Mouse (Mus musculus): ENCODE measurements around the gene Tubgcp6. TPM values are rescaled to one million over a fixed set of nuclear protein-coding genes. Genes with fewer than 3 reads are reported as not detected.

The Tubgcp6 gene
- polyA plus RNA-seq, 1 experiment from 2014 or later, result 9.3 TPM

DNA sequence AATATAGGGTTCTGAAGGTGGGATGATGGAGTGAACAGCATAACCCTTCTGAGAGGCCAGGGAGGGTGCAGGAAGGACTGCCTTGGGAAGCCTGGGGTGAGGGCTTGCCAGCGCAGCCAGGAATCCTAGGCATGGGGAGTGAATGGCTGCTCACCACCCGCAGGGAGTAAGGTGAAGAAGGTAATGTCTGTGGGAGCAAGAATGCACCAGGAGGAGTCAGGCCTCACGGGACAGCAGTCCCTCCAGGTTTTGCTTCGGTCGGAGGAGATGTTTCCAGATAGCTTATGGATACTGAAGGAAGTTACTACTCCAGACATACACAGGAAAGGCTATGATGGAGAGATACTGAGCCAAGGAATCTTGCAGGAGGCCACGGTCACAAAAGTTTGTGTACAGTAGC, 64.2 kb downstream of the Tubgcp6 start:
- H3K4me1 ChIP-seq (ENCODE audit: control insufficient read depth, insufficient read depth, low read length), result peaks cover 4% of the 10 kb centered on the region; the same call in 1 of the 2 replicates
- no peak overlapping the region for H3K9ac ChIP-seq (ENCODE audit: low read depth, low read length)
- H3K27me3 ChIP-seq (replicated peaks; ENCODE audit: control insufficient read depth, insufficient read depth, low read length), result peaks cover 38% of the 10 kb centered on the region
- no peak overlapping the region for H3K4me2 ChIP-seq (ENCODE audit: low read depth, low read length)
- H3K27ac ChIP-seq (ENCODE audit: low read length), result no peak overlapping the region
- ATAC-seq, result no peak
- 24% methylated on average over 6 of the region's 6 CpGs for WGBS
- no peaks in the 10 kb centered on the region for H3K36me3 ChIP-seq (ENCODE audit: control insufficient read depth, insufficient read depth, low read length)
- no peaks in the 10 kb centered on the region for H3K9me3 ChIP-seq (ENCODE audit: control insufficient read depth, low read length)
- no peak overlapping the region for H3K4me3 ChIP-seq (ENCODE audit: low read length)

- no peaks in the 10 kb centered on the region for H3K36me3 ChIP-seq (ENCODE audit: control insufficient read depth, insufficient read depth, low read length)
- no peak overlapping the region for H3K4me2 ChIP-seq (ENCODE audit: low read depth, low read length)
- WGBS, result 82% methylated on average over 7 of the region's 7 CpGs
- H3K9me3 ChIP-seq (ENCODE audit: control insufficient read depth, low read length), result no peaks in the 10 kb centered on the region
- no peak overlapping the region for H3K9ac ChIP-seq (ENCODE audit: low read depth, low read length)
- H3K27me3 ChIP-seq (replicated peaks; ENCODE audit: control insufficient read depth, insufficient read depth, low read length), result peaks cover 25% of the 10 kb centered on the region
- no peak overlapping the region for H3K27ac ChIP-seq (ENCODE audit: low read length)
- no peaks in the 10 kb centered on the region for H3K4me1 ChIP-seq (ENCODE audit: control insufficient read depth, insufficient read depth, low read length)
- H3K4me3 ChIP-seq (ENCODE audit: low read length), result no peak overlapping the region
- ATAC-seq, result no peak
Observed at GRCm38 (mm10) chr15:89054666-89055065, 68.2 kb downstream of the Tubgcp6 start.

Small RNA genes lying within 50 kb of the gene (microRNA-seq; reads per million reads assigned to microRNA genes)
- not detected for gene Mir7118

Other genes starting within 250 kb of the Tubgcp6 start
- gene Ttll8, start 168.7 kb downstream of the Tubgcp6 start, polyA plus RNA-seq (2015; fragmentation: Nextera tagmentation; extraction: Ambion mirVana), result not detected in 2 replicates
- gene Mlc1, start 144.1 kb downstream of the Tubgcp6 start, polyA plus RNA-seq (2015; fragmentation: Nextera tagmentation; extraction: Ambion mirVana), result not detected in 2 replicates
- gene Mov10l1, start 140.2 kb downstream of the Tubgcp6 start, polyA plus RNA-seq (2015; fragmentation: Nextera tagmentation; extraction: Ambion mirVana), result not detected in 2 replicates
- gene Panx2, start 63.4 kb downstream of the Tubgcp6 start, polyA plus RNA-seq (2015; fragmentation: Nextera tagmentation; extraction: Ambion mirVana), result 0.38 and 0.68 TPM in 2 replicates
- 53.2 and 56.4 TPM in 2 replicates for gene Trabd, start 48.0 kb downstream of the Tubgcp6 start, polyA plus RNA-seq (2015; fragmentation: Nextera tagmentation; extraction: Ambion mirVana)
- 13.7 and 15.3 TPM in 2 replicates for gene Selenoo, start 34.0 kb downstream of the Tubgcp6 start, polyA plus RNA-seq (2015; fragmentation: Nextera tagmentation; extraction: Ambion mirVana)
- 25.3 and 27.6 TPM in 2 replicates for gene Hdac10, start 5.6 kb upstream of the Tubgcp6 start, polyA plus RNA-seq (2015; fragmentation: Nextera tagmentation; extraction: Ambion mirVana)
- 2.7 and 3.1 TPM in 2 replicates for gene Mapk12, start 17.6 kb upstream of the Tubgcp6 start, polyA plus RNA-seq (2015; fragmentation: Nextera tagmentation; extraction: Ambion mirVana)
- gene Mapk11, start 26.5 kb upstream of the Tubgcp6 start, polyA plus RNA-seq (2015; fragmentation: Nextera tagmentation; extraction: Ambion mirVana), result 4.7 and 5.0 TPM in 2 replicates
- 98.5 and 104 TPM in 2 replicates for gene Plxnb2, start 57.7 kb upstream of the Tubgcp6 start, polyA plus RNA-seq (2015; fragmentation: Nextera tagmentation; extraction: Ambion mirVana)
- gene Dennd6b, start 73.4 kb upstream of the Tubgcp6 start, polyA plus RNA-seq (2015; fragmentation: Nextera tagmentation; extraction: Ambion mirVana), result 10.9 and 13.0 TPM in 2 replicates
- 18.0 and 20.1 TPM in 2 replicates for gene Ppp6r2, start 88.4 kb upstream of the Tubgcp6 start, polyA plus RNA-seq (2015; fragmentation: Nextera tagmentation; extraction: Ambion mirVana)
- gene Sbf1, start 192.2 kb upstream of the Tubgcp6 start, polyA plus RNA-seq (2015; fragmentation: Nextera tagmentation; extraction: Ambion mirVana), result 32.0 and 33.4 TPM in 2 replicates
- gene Adm2, start 199.6 kb upstream of the Tubgcp6 start, polyA plus RNA-seq (2015; fragmentation: Nextera tagmentation; extraction: Ambion mirVana), result 1.5 and 2.0 TPM in 2 replicates
- gene Miox, start 211.3 kb upstream of the Tubgcp6 start, polyA plus RNA-seq (2015; fragmentation: Nextera tagmentation; extraction: Ambion mirVana), result 0.46 TPM in 1 of 2 replicates, not detected in the other
- gene Lmf2, start 232.5 kb upstream of the Tubgcp6 start, polyA plus RNA-seq (2015; fragmentation: Nextera tagmentation; extraction: Ambion mirVana), result 55.8 and 56.3 TPM in 2 replicates
- 123 and 128 TPM in 2 replicates for gene Ncaph2, start 232.6 kb upstream of the Tubgcp6 start, polyA plus RNA-seq (2015; fragmentation: Nextera tagmentation; extraction: Ambion mirVana)

Measured in intestine, embryonic 16.5 days (tissue).